Mouse (Mus musculus) central nervous system, embryonic 11.5 days (tissue): ENCODE measurements around the gene D3Ertd751e. TPM values are rescaled to one million over a fixed set of nuclear protein-coding genes. Genes with fewer than 3 reads are reported as not detected.

Experiments used
- polyA plus RNA-seq: library from polyadenylated mRNA; depleted of rRNA; stranded (reverse); fragments of >200 nt; gene quantifications from 2 replicates; pipeline ENCODE4 v1.2.3, GENCODE M21; 2012; rRNA removed

D3Ertd751e gene
- polyA plus RNA-seq: 7.4 and 11.4 TPM in 2 replicates

DNA sequence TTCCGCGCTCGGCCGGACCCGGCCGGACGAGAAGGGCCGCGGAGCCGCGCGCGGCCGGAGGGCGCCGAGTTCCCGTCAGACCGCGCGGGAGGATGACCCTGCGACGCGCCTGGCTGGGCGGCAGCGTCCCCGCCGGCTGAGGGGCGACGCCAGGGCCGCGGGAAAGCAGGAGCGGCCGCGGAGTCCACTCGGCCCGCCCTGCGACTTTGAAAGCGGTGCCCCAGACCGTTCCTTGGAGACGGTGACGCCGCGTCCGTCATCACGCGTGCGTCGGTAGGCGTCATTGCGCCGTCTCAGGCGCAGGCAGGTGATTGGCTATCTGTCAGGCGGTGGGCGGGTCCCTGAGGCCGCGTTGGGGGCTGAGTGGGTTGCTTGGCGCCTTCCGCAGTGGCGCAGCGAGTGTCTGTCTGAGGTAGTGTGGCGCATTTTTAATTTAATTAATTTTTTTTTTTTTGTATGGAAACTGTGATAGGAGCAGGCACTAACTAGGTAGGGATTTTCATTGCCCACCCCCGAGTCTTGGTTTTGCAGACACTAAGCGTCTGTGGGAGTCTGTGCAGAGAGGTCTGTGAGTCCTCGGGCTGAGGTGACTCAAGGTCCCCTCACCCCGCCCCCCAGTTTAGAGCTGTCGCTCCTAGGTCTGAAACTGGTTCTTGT, at the start of gene D3Ertd751e, which contains the start of gene Sclt1:
TSS of gene D3Ertd751e (plus strand) at position 334 of the 657 bp plus-strand sequence.
TSS of gene Sclt1 (minus strand) at position 237 of the 657 bp plus-strand sequence.

Other genes starting within 250 kb of the D3Ertd751e start
- 12.5 and 16.7 TPM in 2 replicates for gene Jade1, start 186.9 kb upstream of the D3Ertd751e start, polyA plus RNA-seq
- gene Sclt1, start 97 bp upstream of the D3Ertd751e start, polyA plus RNA-seq: 19.6 and 22.0 TPM in 2 replicates